Mouse (Mus musculus) MEL (cell line): ENCODE data around the gene Prr12.

Source experiments
- BHLHE40 ChIP-seq: IDR thresholded peaks from 2 replicates; pipeline ENCODE4 v1.6.1; 2012; ENCODE audit warnings: low read depth, mild to moderate bottlenecking, inconsistent platforms, low read length, improper control_type of control experiment, borderline replicate concordance
- MEF2A ChIP-seq: IDR thresholded peaks from 2 replicates; pipeline ENCODE4 v1.6.1; 2014; ENCODE audit warnings: low read depth, mild to moderate bottlenecking, inconsistent platforms, low read length, improper control_type of control experiment; ENCODE audit not compliant: poor library complexity, insufficient replicate concordance, severe bottlenecking; ENCODE audit errors: extremely low read depth
- POLR2A ChIP-seq, 2 experiments: IDR thresholded peaks; 2 replicates each; pipeline ENCODE4 v1.6.1; 2011 to 2012; ENCODE audit warnings: low read length in 2 of 2, mild to moderate bottlenecking in 2 of 2, control low read depth in 1 of 2, improper control_type of control experiment in 1 of 2, low read depth in 1 of 2, moderate library complexity in 1 of 2; ENCODE audit not compliant: control insufficient read depth in 1 of 2, insufficient read depth in 1 of 2, poor library complexity in 1 of 2

DNA sequence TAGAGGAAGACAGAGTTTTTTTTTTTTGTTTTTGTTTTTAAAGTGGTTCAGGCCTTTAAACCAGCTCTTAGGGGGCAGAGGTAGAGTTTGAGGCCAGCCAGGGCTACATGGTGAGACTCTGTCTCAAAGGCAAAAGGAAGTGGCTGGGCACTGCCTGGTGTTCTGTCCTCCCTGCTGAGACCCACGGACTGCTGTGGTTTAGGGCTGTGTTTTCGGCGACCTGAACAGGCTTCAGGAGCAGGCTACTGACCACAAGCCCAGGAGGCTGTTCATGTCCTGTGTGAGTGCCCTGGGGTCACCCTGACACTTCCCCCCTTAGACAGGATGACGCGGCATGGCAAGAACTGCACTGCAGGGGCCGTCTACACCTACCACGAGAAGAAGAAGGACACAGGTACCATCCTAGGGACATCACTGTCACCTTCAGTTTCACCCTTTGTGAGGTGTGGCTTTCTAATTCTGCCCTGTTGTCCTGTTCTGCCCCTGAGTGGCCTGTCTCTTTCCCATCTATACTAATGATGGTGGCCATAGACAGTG, 20.6 kb upstream of the Prr12 start:
- TF ChIP-seq BHLHE40 (no peak), MEF2A (no peak), POLR2A (IDR thresholded peaks at IDR 0.05; ENCODE audit: control insufficient read depth in 1 of 2, insufficient read depth in 1 of 2, low read depth in 1 of 2, low read length in 2 of 2, poor library complexity in 1 of 2) (no peak)
